Mouse (Mus musculus): ENCODE results near the gene Olfr312. TPM values are rescaled to one million over a fixed set of nuclear protein-coding genes. Genes with fewer than 3 reads are reported as not detected.

Gene Olfr312
- not detected for total RNA-seq (2023)

DNA sequence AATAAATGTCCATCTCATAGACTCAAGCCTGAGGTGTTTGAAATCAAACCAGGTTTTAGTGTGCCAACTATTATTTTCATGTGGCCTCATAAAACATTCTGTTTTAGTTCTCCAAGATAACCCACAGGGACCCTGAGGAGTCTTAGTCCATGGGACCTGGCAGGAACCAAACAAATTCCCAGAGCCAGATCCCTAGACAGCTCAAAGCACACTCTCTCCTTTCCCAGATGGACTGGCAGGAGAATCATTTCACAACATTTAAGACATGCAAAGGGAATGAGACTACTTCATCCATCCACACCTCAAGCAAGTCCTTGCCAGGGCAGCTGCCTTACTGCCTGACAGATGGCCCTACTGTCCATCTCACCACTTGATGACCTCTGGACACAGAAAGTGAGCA is at the start of gene Olfr312:
TSS of gene Olfr312 (plus strand) at position 301 of the 400 bp plus-strand sequence.

DNA sequence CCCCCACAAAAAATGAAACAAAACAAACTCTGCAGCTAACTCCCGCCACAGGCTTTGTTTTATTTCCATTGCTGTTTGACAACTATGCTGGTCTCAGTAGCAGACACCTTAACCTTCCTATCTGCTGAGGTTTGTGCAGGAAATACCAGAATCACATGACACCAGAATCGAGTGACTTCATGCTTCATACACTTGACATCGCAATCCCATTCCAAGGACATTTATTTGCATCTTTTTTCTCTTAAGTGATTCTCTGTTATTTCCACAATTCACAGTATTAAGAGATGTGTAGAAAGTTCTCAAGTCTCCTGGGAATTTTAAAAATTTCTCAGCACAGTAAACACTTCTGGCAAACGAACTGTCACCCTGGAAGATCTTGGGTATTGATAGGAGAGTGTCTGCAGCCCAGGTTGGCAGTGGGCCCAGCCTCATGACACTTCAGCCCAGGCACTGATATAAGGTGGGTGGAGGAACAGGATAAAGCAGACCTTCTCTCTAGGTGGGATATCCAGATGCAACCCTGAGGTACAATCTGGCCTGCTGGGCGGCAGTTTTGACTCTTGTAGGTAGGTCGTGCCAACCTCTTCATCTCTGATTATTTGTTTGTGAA is 46.5 kb upstream of the Olfr312 start, which contains the start of gene Olfr314:
TSS of gene Olfr314 (plus strand) at position 473 of the 610 bp plus-strand sequence.

DNA sequence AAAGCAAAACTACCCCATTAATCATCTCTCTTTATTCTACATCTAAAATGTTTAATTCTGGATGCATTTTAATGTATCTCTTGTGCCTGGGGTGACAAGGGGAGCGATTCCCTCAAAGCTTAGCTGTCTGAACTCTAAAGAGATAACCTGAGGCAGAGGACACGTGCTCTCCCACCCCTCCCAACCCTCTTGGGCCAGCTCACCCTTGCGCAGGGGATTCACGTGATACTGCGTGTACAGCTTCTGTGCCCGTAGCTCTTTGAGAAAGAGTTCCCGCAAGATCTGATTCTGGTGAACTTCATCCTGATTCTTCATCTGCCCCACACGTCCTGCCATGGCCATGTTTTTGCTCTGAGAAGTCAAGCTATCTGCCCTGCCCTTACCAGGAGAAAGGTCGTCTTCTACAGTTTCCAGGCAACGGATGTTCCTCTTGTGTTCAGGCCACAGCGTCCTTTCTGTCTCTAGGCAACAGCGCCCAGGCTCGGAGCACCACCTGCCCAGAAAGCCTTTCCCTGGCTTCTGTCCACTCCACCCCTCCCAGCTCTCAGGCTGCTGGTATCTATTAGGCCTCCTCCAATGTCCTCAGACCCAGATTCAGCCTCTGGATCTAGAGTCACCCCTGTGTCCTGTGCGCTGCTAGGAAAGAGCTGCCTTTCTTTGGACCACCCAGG is 27.3 kb upstream of the Olfr312 start, which contains the start of gene Fam183b:
TSS of gene Fam183b (minus strand) at position 403 of the 671 bp plus-strand sequence.

DNA sequence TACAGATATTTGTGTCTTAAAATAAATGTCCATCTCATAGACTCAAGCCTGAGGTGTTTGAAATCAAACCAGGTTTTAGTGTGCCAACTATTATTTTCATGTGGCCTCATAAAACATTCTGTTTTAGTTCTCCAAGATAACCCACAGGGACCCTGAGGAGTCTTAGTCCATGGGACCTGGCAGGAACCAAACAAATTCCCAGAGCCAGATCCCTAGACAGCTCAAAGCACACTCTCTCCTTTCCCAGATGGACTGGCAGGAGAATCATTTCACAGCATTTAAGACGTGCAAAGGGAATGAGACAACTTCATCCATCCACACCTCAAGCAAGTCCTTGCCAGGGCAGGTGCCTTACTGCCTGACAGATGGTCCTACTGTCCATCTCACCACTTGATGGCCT is 14.3 kb upstream of the Olfr312 start, which contains the start of gene Olfr313:
TSS of gene Olfr313 (plus strand) at position 301 of the 400 bp plus-strand sequence.

DNA sequence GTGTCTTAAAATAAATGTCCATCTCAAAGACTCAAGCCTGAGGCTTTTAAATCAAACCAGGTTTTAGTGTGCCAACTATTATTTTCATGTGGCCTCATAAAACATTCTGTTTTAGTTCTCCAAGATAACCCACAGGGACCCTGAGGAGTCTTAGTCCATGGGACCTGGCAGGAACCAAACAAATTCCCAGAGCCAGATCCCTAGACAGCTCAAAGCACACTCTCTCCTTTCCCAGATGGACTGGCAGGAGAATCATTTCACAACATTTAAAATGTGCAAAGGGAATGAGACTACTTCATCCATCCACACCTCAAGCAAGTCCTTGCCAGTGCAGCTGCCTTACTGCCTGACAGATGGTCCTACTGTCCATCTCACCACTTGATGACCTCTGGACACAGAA is 9.9 kb downstream of the Olfr312 start, which contains the start of gene Olfr311:
TSS of gene Olfr311 (plus strand) at position 301 of the 400 bp plus-strand sequence.

DNA sequence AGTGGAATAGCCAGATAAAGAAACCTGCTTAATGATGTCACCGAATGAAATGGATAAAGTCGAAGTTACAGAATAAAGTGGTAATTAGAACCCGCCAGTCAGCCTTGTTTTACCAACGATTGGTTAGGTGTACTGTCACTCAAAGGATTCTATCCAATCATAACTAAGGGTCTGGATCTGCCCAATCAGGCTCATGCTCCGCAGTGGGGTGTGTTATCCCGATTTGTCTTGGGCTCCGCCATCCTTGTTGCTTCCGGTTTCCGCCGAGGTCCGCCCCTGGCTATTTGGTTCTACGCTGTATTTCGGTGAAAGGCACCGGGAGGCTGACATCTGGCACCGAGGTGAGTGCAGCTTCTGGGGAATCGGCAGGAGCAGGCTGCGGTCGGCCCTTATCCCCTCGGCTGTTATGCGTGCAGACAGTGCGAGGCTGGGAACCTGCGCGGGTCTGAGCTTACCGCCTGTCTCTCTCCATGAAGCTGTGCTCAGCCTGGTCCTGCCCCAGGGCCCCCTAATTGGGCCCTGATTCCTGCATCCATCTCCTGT is 18.0 kb downstream of the Olfr312 start, which contains the start of gene Gm12258:
TSS of gene Gm12258 (plus strand) at position 240 of the 543 bp plus-strand sequence.

DNA sequence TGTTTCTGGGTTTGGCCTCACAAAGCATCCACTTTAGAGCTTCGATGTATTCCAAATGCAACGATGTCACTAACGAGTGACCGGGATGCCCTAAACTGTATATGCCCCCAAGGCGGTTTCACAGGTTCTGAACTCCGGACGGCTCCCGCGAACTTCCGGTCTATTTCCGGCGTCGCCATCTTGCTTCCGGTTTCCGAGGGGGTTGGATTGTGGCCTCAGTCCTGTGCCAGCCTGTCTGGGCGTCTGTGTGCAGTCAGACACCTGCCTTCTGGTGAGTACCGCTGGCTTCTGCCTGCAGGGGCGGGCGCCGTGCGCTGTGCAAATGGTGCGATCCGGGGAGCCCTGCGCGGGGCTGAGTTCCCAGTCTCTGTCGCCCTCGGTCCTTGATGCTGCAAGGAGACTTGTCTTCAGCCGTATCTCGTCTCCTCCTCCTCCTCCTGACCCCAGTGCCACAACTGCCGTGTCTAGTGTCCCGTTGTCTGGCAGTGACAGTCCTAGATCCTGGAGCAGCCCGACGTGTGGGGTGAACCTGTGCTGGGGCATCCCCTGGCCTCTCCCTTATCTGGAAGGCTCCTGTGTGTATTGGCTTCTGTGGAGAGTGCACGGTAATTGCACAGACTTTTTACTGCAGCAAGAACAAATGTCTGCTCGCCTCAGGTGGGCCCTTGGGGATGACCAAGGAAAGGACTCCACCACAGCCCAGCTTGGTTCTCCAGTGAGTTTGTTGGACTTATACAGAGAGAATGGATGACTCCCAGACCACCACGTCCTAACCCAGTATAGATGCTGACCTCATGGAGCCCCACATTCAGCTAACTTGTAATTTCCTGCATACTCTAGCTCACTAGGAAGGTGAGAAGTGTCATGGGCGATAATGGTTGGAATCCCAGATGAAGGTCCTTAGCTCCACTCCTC is 38.3 kb downstream of the Olfr312 start, which contains the start of gene 2810021J22Rik:
TSS of gene 2810021J22Rik (plus strand) at position 178 of the 915 bp plus-strand sequence.

Other genes with a start within 250 kb of the Olfr312 start
- gene Olfr324, start 234.1 kb upstream of the Olfr312 start, total RNA-seq (2023): not detected
- not detected for gene 2210407C18Rik, start 213.2 kb upstream of the Olfr312 start, total RNA-seq (2023)
- gene Olfr323, start 198.7 kb upstream of the Olfr312 start, total RNA-seq (2023): not detected
- 1 to 10 TPM; 1.4 to 2.2 TPM for gene Trim58, start 188.8 kb upstream of the Olfr312 start, total RNA-seq (2023)
- gene Olfr322, start 170.5 kb upstream of the Olfr312 start, total RNA-seq (2023): under 1 TPM in 1 of 2 experiments, not detected in 1; 0.11 TPM
- not detected for gene Olfr320, start 148.1 kb upstream of the Olfr312 start, total RNA-seq (2023)
- gene Olfr319, start 130.1 kb upstream of the Olfr312 start, total RNA-seq (2023): not detected
- gene Olfr318, start 105.2 kb upstream of the Olfr312 start, total RNA-seq (2023): under 1 TPM; 0.15 TPM
- not detected for gene Olfr317, start 90.0 kb upstream of the Olfr312 start, total RNA-seq (2023)
- not detected for gene Olfr316, start 76.5 kb upstream of the Olfr312 start, total RNA-seq (2023)
- gene Olfr315, start 56.0 kb upstream of the Olfr312 start, total RNA-seq (2023): not detected
- gene Olfr314, start 46.3 kb upstream of the Olfr312 start, total RNA-seq (2023): not detected
- gene Fam183b, start 27.3 kb upstream of the Olfr312 start, total RNA-seq (2023): not detected
- gene Olfr313, start 14.2 kb upstream of the Olfr312 start, total RNA-seq (2023): not detected
- not detected for gene Olfr311, start 10.0 kb downstream of the Olfr312 start, total RNA-seq (2023)
- gene Gm12258, start 17.9 kb downstream of the Olfr312 start, total RNA-seq (2023): 1 to 10 TPM; 1.4 to 2.1 TPM
- gene 2810021J22Rik, start 38.0 kb downstream of the Olfr312 start, total RNA-seq (2023): 1 to 10 TPM; 2.7 to 4.3 TPM
- gene Zfp39, start 75.0 kb downstream of the Olfr312 start, total RNA-seq (2023): 1 to 10 TPM; 5.1 to 5.8 TPM
- 10 to 100 TPM; 11.5 to 17.4 TPM for gene Btnl10, start 88.7 kb downstream of the Olfr312 start, total RNA-seq (2023)
- gene Rnf187, start 109.7 kb downstream of the Olfr312 start, total RNA-seq (2023): 10 to 100 TPM; 55.9 to 58.3 TPM
- gene Hist3h2ba, start 119.7 kb downstream of the Olfr312 start, total RNA-seq (2023): 10 to 100 TPM; 30.3 to 38.9 TPM
- 10 to 100 TPM; 68.3 to 79.0 TPM for gene Hist3h2a, start 125.4 kb downstream of the Olfr312 start, total RNA-seq (2023)
- gene Trim17, start 125.4 kb downstream of the Olfr312 start, total RNA-seq (2023): not detected
- gene Trim11, start 148.9 kb downstream of the Olfr312 start, total RNA-seq (2023): 10 to 100 TPM; 59.7 to 67.0 TPM

All from neutrophil, adult 83 days (primary cell).